Mouse (Mus musculus) hindbrain, embryonic 11.5 days (tissue): Measurements from ENCODE around the gene Bcar3. TPM values are rescaled to one million over a fixed set of nuclear protein-coding genes. Genes with fewer than 3 reads are reported as not detected.

ENCODE experiments used
- ATAC-seq: fragments of 200-750 bp; cut with Nextera tagmentation; 2 replicates; pipeline ENCODE4 v1.8.0; 2017; ENCODE audit warnings: mild to moderate bottlenecking, moderate TSS enrichment, moderate library complexity; ENCODE audit not compliant: low FRiP score
- DNase-seq: peaks from one replicate; pipeline ENCODE4 v3.0.0-alpha.2; 2015; ENCODE audit warnings: low spot score
- H3K27ac ChIP-seq: fragments of 300-500 bp; sonication (generic); 2 replicates; pipeline ENCODE4 v1.5.1; 2014; ENCODE audit warnings: mild to moderate bottlenecking, low read depth, low read length
- H3K27me3 ChIP-seq: fragments of 300-500 bp; sonication (generic); 2 replicates; pipeline ENCODE4 v1.6.1; 2014; ENCODE audit warnings: mild to moderate bottlenecking, low read length, moderate library complexity, mixed read lengths; ENCODE audit not compliant: control insufficient read depth, insufficient read depth
- H3K36me3 ChIP-seq: fragments of 300-500 bp; sonication (generic); 2 replicates; pipeline ENCODE4 v1.6.1; 2014; ENCODE audit warnings: mild to moderate bottlenecking, low read length, moderate library complexity, mixed read lengths; ENCODE audit not compliant: control insufficient read depth, insufficient read depth
- H3K4me1 ChIP-seq: fragments of 300-500 bp; sonication (generic); replicated peaks from 2 replicates; pipeline ENCODE4 v1.6.1; 2014; ENCODE audit warnings: low read length, mixed read lengths; ENCODE audit not compliant: control insufficient read depth, insufficient read depth
- H3K4me2 ChIP-seq: fragments of 300-500 bp; sonication (generic); replicated peaks from 2 replicates; pipeline ENCODE4 v1.6.1; 2014; ENCODE audit warnings: mild to moderate bottlenecking, low read depth, low read length
- H3K4me3 ChIP-seq: fragments of 300-500 bp; sonication (generic); 2 replicates; pipeline ENCODE4 v1.5.1; 2014; ENCODE audit warnings: low read depth, low read length
- H3K9ac ChIP-seq: fragments of 300-500 bp; sonication (generic); 2 replicates; pipeline ENCODE4 v1.6.1; 2014; ENCODE audit warnings: low read depth, low read length
- H3K9me3 ChIP-seq: fragments of 300-500 bp; sonication (generic); 2 replicates; pipeline ENCODE4 v1.6.1; 2016; ENCODE audit warnings: low read length; ENCODE audit not compliant: control insufficient read depth
- WGBS: fragments of 180-500 bp; shearing (Covaris S2); extraction: QIAGEN DNeasy Blood & Tissue Kit; methylation state at CpG from one replicate; pipeline ENCODE4 v1.1.7; 2014; 5-methylcytosine and 5-hydroxymethylcytosine counted together
- polyA plus RNA-seq: library from polyadenylated mRNA; unstranded; fragments of >200 nt; fragmentation: Nextera tagmentation; extraction: Ambion mirVana; gene quantifications from 2 replicates; pipeline ENCODE4 v1.2.1, GENCODE M21; 2014

Gene Bcar3
- polyA plus RNA-seq, 1 experiment from 2014 or later = 6.7 TPM

- no peaks in the 10 kb centered on the region for H3K27me3 ChIP-seq
- H3K9ac ChIP-seq = no peak overlapping the region
- H3K9me3 ChIP-seq = no peaks in the 10 kb centered on the region
- H3K4me1 ChIP-seq = no peaks in the 10 kb centered on the region
- no peak for DNase-seq
- ATAC-seq = no peak
- no peaks in the 10 kb centered on the region for H3K36me3 ChIP-seq
- 84% methylated on average over 5 of the region's 5 CpGs for WGBS
- H3K4me2 ChIP-seq = no peak overlapping the region
- no peak overlapping the region for H3K4me3 ChIP-seq
- no peak overlapping the region for H3K27ac ChIP-seq
Observed at GRCm38 (mm10) chr3:122337992-122338391, 44.1 kb downstream of the Bcar3 start.

GRCm38 (mm10) chr3:122338897-122339296, 45.0 kb downstream of the Bcar3 start:
- no peak for DNase-seq
- no peaks in the 10 kb centered on the region for H3K4me1 ChIP-seq
- no peaks in the 10 kb centered on the region for H3K36me3 ChIP-seq
- no peak overlapping the region for H3K27ac ChIP-seq
- H3K9ac ChIP-seq = no peak overlapping the region
- no peak for ATAC-seq
- no peak overlapping the region for H3K4me2 ChIP-seq
- H3K4me3 ChIP-seq = no peak overlapping the region
- no peaks in the 10 kb centered on the region for H3K27me3 ChIP-seq
- H3K9me3 ChIP-seq = no peaks in the 10 kb centered on the region
- 91% methylated on average over 7 of the region's 7 CpGs for WGBS

GRCm38 (mm10) chr3:122340135-122341068, 46.5 kb downstream of the Bcar3 start:
- H3K9me3 ChIP-seq = no peaks in the 10 kb centered on the region
- no peak overlapping the region for H3K4me2 ChIP-seq
- no peaks in the 10 kb centered on the region for H3K36me3 ChIP-seq
- 76% methylated on average over 13 of the region's 13 CpGs for WGBS
- H3K4me1 ChIP-seq = no peaks in the 10 kb centered on the region
- no peaks in the 10 kb centered on the region for H3K27me3 ChIP-seq
- DNase-seq (no peak), ATAC-seq (no peak)
- no peak overlapping the region for H3K4me3 ChIP-seq
- no peak overlapping the region for H3K9ac ChIP-seq
- no peak overlapping the region for H3K27ac ChIP-seq

- no peaks in the 10 kb centered on the region for H3K36me3 ChIP-seq
- 66% methylated on average over 9 of the region's 9 CpGs for WGBS
- H3K9ac ChIP-seq = no peak overlapping the region
- no peak for ATAC-seq
- no peaks in the 10 kb centered on the region for H3K4me1 ChIP-seq
- H3K4me3 ChIP-seq = no peak overlapping the region
- H3K27ac ChIP-seq = no peak overlapping the region
- no peak overlapping the region for H3K4me2 ChIP-seq
- no peaks in the 10 kb centered on the region for H3K9me3 ChIP-seq
- no peaks in the 10 kb centered on the region for H3K27me3 ChIP-seq
- DNase-seq = no peak
Observed at GRCm38 (mm10) chr3:122343437-122343853, 49.5 kb downstream of the Bcar3 start.

- Histone ChIP-seq H3K9me3 (no peaks in the 10 kb centered on the region), H3K4me3 (no peak overlapping the region), H3K9ac (no peak overlapping the region), H3K27ac (no peak overlapping the region), H3K36me3 (no peaks in the 10 kb centered on the region), H3K27me3 (no peaks in the 10 kb centered on the region), H3K4me2 (no peak overlapping the region), H3K4me1 (no peaks in the 10 kb centered on the region)
- DNase-seq = no peak
- 82% methylated on average over 5 of the region's 5 CpGs for WGBS
- no peak for ATAC-seq
Observed at GRCm38 (mm10) chr3:122344350-122344749, 50.4 kb downstream of the Bcar3 start.

GRCm38 (mm10) chr3:122345977-122346472, 52.1 kb downstream of the Bcar3 start:
- Histone ChIP-seq H3K9me3 (no peaks in the 10 kb centered on the region), H3K4me2 (no peak overlapping the region), H3K27me3 (no peaks in the 10 kb centered on the region), H3K9ac (no peak overlapping the region), H3K27ac (no peak overlapping the region), H3K4me1 (no peaks in the 10 kb centered on the region), H3K4me3 (no peak overlapping the region), H3K36me3 (no peaks in the 10 kb centered on the region)
- ATAC-seq = no peak
- DNase-seq = no peak
- 93% methylated on average over 1 of the region's 1 CpGs for WGBS

GRCm38 (mm10) chr3:122346600-122346999, 52.7 kb downstream of the Bcar3 start:
- H3K9me3 ChIP-seq = no peaks in the 10 kb centered on the region
- no peak overlapping the region for H3K27ac ChIP-seq
- H3K27me3 ChIP-seq = no peaks in the 10 kb centered on the region
- no peaks in the 10 kb centered on the region for H3K4me1 ChIP-seq
- no peak overlapping the region for H3K4me2 ChIP-seq
- no peak overlapping the region for H3K9ac ChIP-seq
- ATAC-seq = no peak
- DNase-seq = no peak
- no peaks in the 10 kb centered on the region for H3K36me3 ChIP-seq
- WGBS = 88% methylated on average over 2 of the region's 2 CpGs
- H3K4me3 ChIP-seq = no peak overlapping the region

- no peak overlapping the region for H3K9ac ChIP-seq
- H3K27me3 ChIP-seq = no peaks in the 10 kb centered on the region
- no peak overlapping the region for H3K4me3 ChIP-seq
- ATAC-seq (no peak), DNase-seq (no peak)
- H3K9me3 ChIP-seq = no peaks in the 10 kb centered on the region
- H3K4me1 ChIP-seq = no peaks in the 10 kb centered on the region
- H3K36me3 ChIP-seq = no peaks in the 10 kb centered on the region
- no peak overlapping the region for H3K4me2 ChIP-seq
- no peak overlapping the region for H3K27ac ChIP-seq
- 89% methylated on average over 5 of the region's 5 CpGs for WGBS
Observed at GRCm38 (mm10) chr3:122348677-122349076, 54.7 kb downstream of the Bcar3 start.

- ATAC-seq = no peak
- Histone ChIP-seq H3K27ac (no peak overlapping the region), H3K4me3 (no peak overlapping the region), H3K4me2 (no peak overlapping the region), H3K27me3 (no peaks in the 10 kb centered on the region), H3K4me1 (no peaks in the 10 kb centered on the region), H3K36me3 (no peaks in the 10 kb centered on the region), H3K9me3 (no peaks in the 10 kb centered on the region), H3K9ac (no peak overlapping the region)
- WGBS = 90% methylated on average over 3 of the region's 3 CpGs
- no peak for DNase-seq
Observed at GRCm38 (mm10) chr3:122352801-122353200, 58.9 kb downstream of the Bcar3 start.
